Mouse (Mus musculus): ENCODE measurements around the gene Cabin1.

- TF ChIP-seq CTCF (IDR thresholded peaks at IDR 0.05; ENCODE audit: control insufficient read depth, insufficient read depth, insufficient replicate concordance, low read depth, low read length) (no peak), POLR2A (IDR thresholded peaks at IDR 0.05; ENCODE audit: control insufficient read depth, low read depth, low read length) (no peak; the same call in 1 of the 2 replicates)
Observed at GRCm38 (mm10) chr10:75667115-75667910, 96.8 kb downstream of the Cabin1 start.
